Mouse (Mus musculus) neural tube, embryonic 14.5 days (tissue): ENCODE measurements around the gene Cygb. TPM values are rescaled to one million over a fixed set of nuclear protein-coding genes. Genes with fewer than 3 reads are reported as not detected.

Source experiments
- ATAC-seq: fragments of 200-750 bp; cut with Nextera tagmentation; 2 replicates; pipeline ENCODE4 v1.8.0; 2017; ENCODE audit warnings: low read depth, mild to moderate bottlenecking, moderate TSS enrichment, moderate library complexity
- H3K27ac ChIP-seq: fragments of 300-500 bp; sonication (generic); 2 replicates; pipeline ENCODE4 v1.5.1; 2014; ENCODE audit warnings: low read depth, mild to moderate bottlenecking, control low read depth, low read length, moderate library complexity, mixed read lengths
- H3K27me3 ChIP-seq: fragments of 300-500 bp; sonication (generic); 2 replicates; pipeline ENCODE4 v1.6.1; 2014; ENCODE audit warnings: low read length; ENCODE audit not compliant: control insufficient read depth, insufficient read depth
- H3K36me3 ChIP-seq: fragments of 300-500 bp; sonication (generic); 2 replicates; pipeline ENCODE4 v1.6.1; 2014; ENCODE audit warnings: low read length, mixed read lengths; ENCODE audit not compliant: control insufficient read depth, insufficient read depth
- H3K4me1 ChIP-seq: fragments of 300-500 bp; sonication (generic); 2 replicates; pipeline ENCODE4 v1.6.1; 2014; ENCODE audit warnings: low read length; ENCODE audit not compliant: control insufficient read depth, insufficient read depth
- H3K4me2 ChIP-seq: fragments of 300-500 bp; sonication (generic); 2 replicates; pipeline ENCODE4 v1.6.1; 2014; ENCODE audit warnings: mild to moderate bottlenecking, low read depth, low read length, control low read depth
- H3K4me3 ChIP-seq: fragments of 300-500 bp; sonication (generic); 2 replicates; pipeline ENCODE4 v1.5.1; 2014; ENCODE audit warnings: low read depth, low read length, control low read depth, mixed read lengths
- H3K9ac ChIP-seq: fragments of 300-500 bp; sonication (generic); replicated peaks from 2 replicates; pipeline ENCODE4 v1.6.1; 2014; ENCODE audit warnings: low read depth, mild to moderate bottlenecking, control low read depth, low read length, mixed read lengths
- H3K9me3 ChIP-seq: fragments of 300-500 bp; sonication (generic); 2 replicates; pipeline ENCODE4 v1.6.1; 2016; ENCODE audit warnings: low read length; ENCODE audit not compliant: control insufficient read depth
- WGBS: fragments of 180-500 bp; shearing (Covaris S2); extraction: QIAGEN DNeasy Blood & Tissue Kit; methylation state at CpG from one replicate; pipeline ENCODE4 v1.1.7; 2014; 5-methylcytosine and 5-hydroxymethylcytosine counted together
- polyA plus RNA-seq: library from polyadenylated mRNA; unstranded; fragments of >200 nt; fragmentation: Nextera tagmentation; extraction: Ambion mirVana; gene quantifications from 2 replicates; pipeline ENCODE4 v1.2.1, GENCODE M21; 2014

Gene Cygb
- polyA plus RNA-seq, 1 experiment from 2014 or later: 29.1 TPM

DNA sequence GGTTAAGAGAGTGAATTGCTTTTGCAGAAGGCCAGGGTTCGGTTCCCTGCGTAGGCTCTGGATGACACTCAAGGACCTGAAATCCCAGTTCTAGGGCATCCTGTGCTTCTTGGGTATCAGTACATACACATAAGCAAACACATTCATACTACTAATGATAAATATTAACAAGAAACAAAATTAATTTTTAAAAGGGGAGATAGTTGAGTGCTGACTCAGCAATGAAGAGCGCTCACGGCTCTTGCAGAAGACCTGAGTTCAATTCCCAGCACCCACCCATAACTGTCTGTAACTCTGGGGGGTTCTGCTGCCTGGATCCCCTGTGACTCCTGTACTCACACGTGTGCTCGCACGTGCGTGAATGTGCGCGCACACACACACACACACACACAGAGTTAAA, 35.5 kb upstream of the Cygb start:
- 96% methylated on average over 10 of the region's 10 CpGs for WGBS
- no peak overlapping the region for H3K4me3 ChIP-seq
- H3K4me1 ChIP-seq: peaks cover 8% of the 10 kb centered on the region
- no peak overlapping the region for H3K9ac ChIP-seq
- H3K36me3 ChIP-seq: no peaks in the 10 kb centered on the region
- no peak overlapping the region for H3K4me2 ChIP-seq
- no peaks in the 10 kb centered on the region for H3K9me3 ChIP-seq
- no peak overlapping the region for H3K27ac ChIP-seq
- H3K27me3 ChIP-seq: peaks cover 11% of the 10 kb centered on the region
- ATAC-seq: no peak

DNA sequence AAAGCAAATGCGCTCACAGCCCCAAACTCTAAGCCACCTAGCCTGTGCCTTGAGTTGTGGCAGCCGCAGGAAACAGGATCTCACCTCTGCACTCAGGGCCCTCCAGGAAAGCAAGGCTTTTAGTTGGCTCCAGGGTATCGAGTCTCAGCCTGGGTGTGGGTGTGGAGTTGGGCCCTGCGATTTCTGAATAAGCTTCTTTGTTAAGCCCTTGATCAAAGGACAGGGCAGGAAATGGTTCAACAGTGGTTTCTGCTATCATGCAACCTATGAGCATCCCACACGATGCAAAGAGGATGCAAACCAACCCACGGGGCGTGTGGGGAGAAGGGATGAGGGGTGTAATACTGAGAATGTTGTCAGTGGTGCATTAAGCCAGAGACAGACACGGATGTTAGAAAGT, 33.8 kb upstream of the Cygb start:
- ATAC-seq: no peak
- 79% methylated on average over 8 of the region's 8 CpGs for WGBS
- H3K27ac ChIP-seq: no peak overlapping the region
- no peaks in the 10 kb centered on the region for H3K36me3 ChIP-seq
- H3K4me1 ChIP-seq: no peaks in the 10 kb centered on the region
- no peaks in the 10 kb centered on the region for H3K9me3 ChIP-seq
- H3K4me2 ChIP-seq: no peak overlapping the region
- H3K9ac ChIP-seq: no peak overlapping the region
- H3K4me3 ChIP-seq: no peak overlapping the region
- no peaks in the 10 kb centered on the region for H3K27me3 ChIP-seq

DNA sequence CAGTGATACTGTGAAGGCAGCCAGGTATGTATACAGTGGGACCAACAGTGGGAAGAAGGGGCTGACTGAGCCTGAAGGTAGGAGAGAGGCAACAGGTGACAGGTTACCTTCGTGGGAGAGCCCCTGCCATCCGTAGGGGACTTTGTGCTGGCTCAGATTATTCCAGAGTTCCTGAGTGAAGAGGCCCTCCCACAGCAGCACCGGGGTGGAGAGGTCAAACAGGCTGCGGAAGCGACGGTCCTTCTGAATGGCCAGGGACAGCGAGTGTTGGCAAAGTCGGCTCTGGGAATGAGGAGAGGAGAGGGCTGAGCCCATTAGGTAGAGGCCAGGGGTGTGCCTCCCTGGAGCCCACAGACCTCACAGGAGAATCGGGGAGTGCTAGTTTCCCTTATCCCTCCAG, 31.6 kb upstream of the Cygb start:
- no peak for ATAC-seq
- 79% methylated on average over 9 of the region's 9 CpGs for whole genome bisulfite sequencing
- Histone ChIP-seq H3K27me3 (no peaks in the 10 kb centered on the region), H3K36me3 (no peaks in the 10 kb centered on the region), H3K4me1 (no peaks in the 10 kb centered on the region), H3K9ac (no peak overlapping the region), H3K9me3 (no peaks in the 10 kb centered on the region), H3K4me3 (no peak overlapping the region), H3K27ac (no peak overlapping the region), H3K4me2 (no peak overlapping the region)

DNA sequence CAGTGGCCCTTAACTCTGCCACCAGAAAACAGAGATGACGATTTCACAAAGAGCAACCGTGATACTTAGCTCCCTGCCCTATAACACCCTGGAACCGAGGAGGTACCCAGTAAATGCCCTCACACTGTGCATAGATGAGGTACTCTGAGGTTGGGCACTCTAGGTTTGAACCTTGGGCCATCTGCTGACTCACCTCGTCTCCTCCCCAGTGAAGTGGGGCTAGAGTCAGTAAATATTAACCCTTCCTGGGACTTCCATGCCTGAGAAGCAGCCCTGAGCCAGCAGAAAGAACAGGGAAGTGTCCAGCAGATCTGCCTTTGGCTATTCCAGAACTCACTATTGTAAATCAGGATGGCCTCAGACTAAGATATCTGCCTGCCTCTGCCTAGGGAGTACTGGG, 29.7 kb upstream of the Cygb start:
- no peaks in the 10 kb centered on the region for H3K27me3 ChIP-seq
- 82% methylated on average over 4 of the region's 4 CpGs for WGBS

DNA sequence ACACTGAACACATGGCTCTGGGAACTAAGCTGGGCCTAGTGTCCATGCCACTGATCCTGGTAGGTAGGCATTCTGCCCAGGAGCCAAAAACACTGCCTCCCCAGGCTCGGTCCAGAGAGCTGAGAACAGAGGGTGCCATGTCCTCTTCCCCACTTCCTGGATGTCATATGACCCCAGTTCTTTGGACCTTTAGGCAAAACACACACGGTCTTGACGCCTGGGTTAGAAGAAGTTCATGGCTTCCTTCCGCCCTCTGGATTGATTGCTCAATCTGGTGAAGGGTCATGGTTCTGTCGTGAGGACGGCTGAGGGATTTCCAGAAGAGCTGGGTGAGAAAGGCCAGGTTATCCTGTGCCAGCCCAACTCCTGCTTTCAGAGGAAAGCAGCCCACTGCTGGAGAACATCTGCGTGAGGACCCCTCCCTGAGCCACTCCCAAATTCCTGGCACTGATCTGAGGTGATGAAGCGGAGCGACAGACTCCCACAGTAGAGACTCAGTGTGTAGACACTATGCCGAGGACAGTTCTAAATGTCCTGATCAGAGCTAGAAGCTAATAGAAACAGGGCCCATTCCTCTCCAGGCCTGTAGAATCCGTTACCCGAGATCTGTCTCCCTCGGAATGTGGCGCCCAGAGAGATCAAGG, 28.5 kb upstream of the Cygb start:
- H3K4me2 ChIP-seq: no peak overlapping the region
- ATAC-seq: no peak
- H3K4me1 ChIP-seq: no peaks in the 10 kb centered on the region
- H3K4me3 ChIP-seq: no peak overlapping the region
- no peaks in the 10 kb centered on the region for H3K27me3 ChIP-seq
- WGBS: 88% methylated on average over 14 of the region's 14 CpGs
- H3K27ac ChIP-seq: no peak overlapping the region
- peaks cover 15% of the 10 kb centered on the region for H3K36me3 ChIP-seq
- no peaks in the 10 kb centered on the region for H3K9me3 ChIP-seq
- no peak overlapping the region for H3K9ac ChIP-seq

More for the DNA sequence above, 29.7 kb upstream of the Cygb start:
- no peaks in the 10 kb centered on the region for H3K4me1 ChIP-seq
- no peak for ATAC-seq
- H3K27ac ChIP-seq: no peak overlapping the region
- H3K4me2 ChIP-seq: no peak overlapping the region
- no peak overlapping the region for H3K9ac ChIP-seq
- no peak overlapping the region for H3K4me3 ChIP-seq
- peaks cover 8% of the 10 kb centered on the region for H3K36me3 ChIP-seq
- no peaks in the 10 kb centered on the region for H3K9me3 ChIP-seq

DNA sequence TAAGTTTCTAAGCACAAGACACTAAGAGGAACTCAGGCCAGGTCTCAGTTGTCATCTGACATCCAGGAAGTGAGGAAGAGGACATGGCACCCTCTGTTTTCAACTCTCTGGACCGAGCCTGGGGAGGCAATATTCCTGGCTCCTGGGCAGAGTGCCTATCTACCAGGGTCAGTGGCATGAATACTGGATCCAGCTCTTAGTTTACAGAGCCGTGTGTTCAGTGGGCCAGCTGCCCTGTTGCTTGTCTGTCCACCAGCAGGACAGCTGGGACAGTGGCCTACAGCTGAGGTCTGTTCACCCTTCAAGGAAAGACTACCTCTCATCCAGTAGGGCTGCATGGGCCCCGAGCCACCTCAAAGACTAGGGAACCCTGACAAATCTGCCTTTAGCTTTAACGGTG, 27.0 kb upstream of the Cygb start:
- 88% methylated on average over 4 of the region's 4 CpGs for WGBS
- no peaks in the 10 kb centered on the region for H3K9me3 ChIP-seq
- H3K27me3 ChIP-seq: no peaks in the 10 kb centered on the region
- H3K9ac ChIP-seq: no peak overlapping the region
- no peak overlapping the region for H3K4me3 ChIP-seq
- H3K27ac ChIP-seq: no peak overlapping the region
- H3K4me1 ChIP-seq: no peaks in the 10 kb centered on the region
- H3K4me2 ChIP-seq: no peak overlapping the region
- H3K36me3 ChIP-seq: peaks cover 25% of the 10 kb centered on the region
- ATAC-seq: no peak

DNA sequence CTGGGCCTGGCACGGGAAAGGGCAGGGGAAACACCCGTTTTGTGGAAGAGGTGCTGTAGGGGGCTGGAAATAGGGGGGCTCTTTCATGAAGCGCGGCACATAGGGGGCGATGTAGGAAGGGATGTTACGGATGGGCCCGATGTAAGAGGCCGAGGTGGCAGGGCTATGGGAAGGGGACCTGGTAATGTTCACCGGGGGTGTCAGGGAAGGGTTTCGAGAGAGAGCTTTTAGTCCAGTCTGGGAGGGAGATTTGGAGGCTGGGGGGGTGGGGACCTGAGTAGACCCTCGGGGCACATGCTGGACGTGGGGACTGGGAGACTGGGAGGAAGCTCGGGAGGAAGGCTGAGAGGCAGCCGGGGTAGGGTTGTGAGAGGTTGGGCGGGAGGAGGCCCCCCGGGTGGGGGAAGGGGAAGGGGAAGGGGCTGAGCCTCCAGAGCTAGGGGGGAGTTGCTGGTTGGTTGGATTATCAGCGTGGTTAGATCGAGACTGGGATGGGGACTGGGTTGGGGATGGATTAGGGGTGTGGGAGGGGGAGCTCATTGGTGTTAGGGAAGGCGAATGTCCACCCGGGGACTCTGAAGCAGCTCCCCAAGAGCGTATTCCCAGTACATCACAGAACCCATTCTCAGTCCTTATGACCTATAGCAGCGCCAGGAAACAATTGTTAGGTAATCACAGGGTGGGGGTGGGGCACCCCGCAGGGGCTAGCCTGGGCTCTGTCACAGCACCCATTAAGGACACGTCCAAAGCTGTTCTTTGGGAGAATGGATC, 26.4 kb upstream of the Cygb start:
- ATAC-seq: no peak
- H3K4me1 ChIP-seq: no peaks in the 10 kb centered on the region
- peaks cover 29% of the 10 kb centered on the region for H3K36me3 ChIP-seq
- H3K9me3 ChIP-seq: no peaks in the 10 kb centered on the region
- H3K4me3 ChIP-seq: no peak overlapping the region
- H3K27me3 ChIP-seq: no peaks in the 10 kb centered on the region
- 77% methylated on average over 23 of the region's 24 CpGs for WGBS
- H3K27ac ChIP-seq: no peak overlapping the region
- H3K4me2 ChIP-seq: no peak overlapping the region
- H3K9ac ChIP-seq: no peak overlapping the region

DNA sequence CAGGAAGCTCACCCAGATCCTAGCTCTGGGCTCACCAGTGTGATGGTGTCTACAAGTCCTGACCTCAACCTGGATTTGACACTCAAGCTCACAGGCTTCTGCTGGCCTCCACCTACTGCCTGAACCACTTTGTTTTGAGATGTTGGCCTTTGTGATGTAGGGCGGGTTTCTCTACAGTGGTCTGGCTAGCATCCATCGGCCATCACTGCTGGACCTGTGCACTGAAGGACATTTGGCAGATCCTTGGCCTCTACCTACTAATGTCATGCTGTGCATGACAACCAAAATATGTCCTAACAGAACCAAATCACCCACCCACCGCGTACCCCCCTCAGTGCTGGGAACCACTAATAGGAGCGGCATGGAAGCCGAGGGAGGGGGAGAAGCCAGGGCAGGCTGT, 25.0 kb upstream of the Cygb start:
- no peaks in the 10 kb centered on the region for H3K4me1 ChIP-seq
- ATAC-seq: no peak
- 93% methylated on average over 6 of the region's 6 CpGs for WGBS
- H3K27ac ChIP-seq: no peak overlapping the region
- H3K27me3 ChIP-seq: no peaks in the 10 kb centered on the region
- H3K9me3 ChIP-seq: no peaks in the 10 kb centered on the region
- no peak overlapping the region for H3K4me3 ChIP-seq
- peaks cover 37% of the 10 kb centered on the region for H3K36me3 ChIP-seq
- no peak overlapping the region for H3K9ac ChIP-seq
- no peak overlapping the region for H3K4me2 ChIP-seq

DNA sequence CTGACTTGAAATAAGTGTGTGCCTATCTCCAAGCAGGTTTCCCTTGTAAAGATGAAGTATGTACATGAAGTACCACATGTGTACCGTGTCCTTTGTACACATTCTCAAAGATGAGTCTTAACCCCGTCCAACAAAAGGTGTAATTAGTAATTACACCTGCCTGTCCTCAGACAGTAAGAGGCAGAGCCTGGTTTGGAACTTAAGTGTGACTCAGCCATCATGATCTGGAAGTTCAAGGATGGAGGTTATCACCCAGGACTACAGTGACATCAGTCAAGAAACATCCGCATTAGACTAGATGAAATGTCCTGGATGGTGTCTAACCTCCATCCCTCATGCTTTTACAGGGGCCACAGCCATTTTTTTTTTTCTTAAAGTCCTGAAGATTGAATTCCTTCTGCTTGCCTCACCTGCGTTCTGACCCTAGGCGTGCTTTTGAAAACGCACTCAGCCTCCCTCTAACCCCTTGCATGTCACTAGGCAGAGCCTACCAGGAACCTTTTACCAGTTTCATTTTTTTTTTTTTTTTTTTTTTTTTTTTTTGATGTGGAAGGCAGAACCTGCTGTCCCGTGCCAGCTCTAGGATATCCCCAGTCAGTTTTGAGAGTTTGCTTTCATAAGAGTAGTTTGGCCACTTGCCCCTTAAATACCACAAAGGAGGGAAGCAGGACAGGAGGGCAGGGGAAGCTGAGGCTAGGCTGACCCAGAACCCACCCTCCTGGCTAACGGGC, 23.8 kb upstream of the Cygb start:
- H3K36me3 ChIP-seq: peaks cover 49% of the 10 kb centered on the region
- H3K4me1 ChIP-seq: peaks cover 5% of the 10 kb centered on the region
- no peak overlapping the region for H3K27ac ChIP-seq
- H3K9ac ChIP-seq: no peak overlapping the region
- H3K4me3 ChIP-seq: no peak overlapping the region
- H3K4me2 ChIP-seq: no peak overlapping the region
- no peaks in the 10 kb centered on the region for H3K27me3 ChIP-seq
- H3K9me3 ChIP-seq: no peaks in the 10 kb centered on the region
- 89% methylated on average over 8 of the region's 8 CpGs for WGBS
- ATAC-seq: no peak
